Mouse (Mus musculus) erythroblast, embryonic 14.5 days (primary cell): ENCODE measurements at regions not wholly inside any gene's neighbourhood (a gene's known extent, or its start where the extent isn't known, plus 50 kb on each side); places are given as distances from the start of the nearest gene placed in this dataset.

Experiments used
- GATA1 ChIP-seq: IDR thresholded peaks from 2 replicates; pipeline ENCODE4 v1.6.1; 2012; ENCODE audit warnings: low read length, inconsistent platforms, mixed read lengths
- TAL1 ChIP-seq: IDR thresholded peaks from 3 replicates; pipeline ENCODE4 v1.6.1; 2012; ENCODE audit warnings: low read length, inconsistent platforms, mixed read lengths

DNA sequence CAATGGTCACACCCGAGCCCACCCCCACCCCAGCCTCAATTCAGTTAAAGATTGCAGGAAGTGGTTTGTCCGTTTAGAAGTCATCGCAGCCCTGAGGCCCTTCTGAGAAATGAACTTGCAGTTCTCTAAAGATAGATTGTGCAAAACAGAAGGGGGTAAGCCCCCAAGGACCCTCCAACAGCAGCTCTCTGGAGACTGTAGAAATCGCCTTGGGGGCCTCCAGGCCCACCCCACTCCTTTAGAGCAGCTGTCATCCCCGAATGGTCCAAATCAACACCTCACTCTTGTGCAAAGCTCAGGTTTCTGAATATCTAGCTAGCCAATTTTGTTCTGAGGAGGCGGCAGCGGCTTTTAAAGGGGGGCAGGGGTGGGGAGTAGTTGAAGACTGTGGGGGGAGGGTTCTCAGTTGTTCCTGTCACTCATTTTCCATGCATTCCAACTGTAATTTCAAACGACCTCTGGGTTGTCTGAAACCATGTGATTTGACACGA, 186.9 kb downstream of the Gsdmc2 start:
- no peak for TF ChIP-seq GATA1
- no peak for TF ChIP-seq TAL1
